Mouse (Mus musculus) natural killer cell, adult 2 months (primary cell): ENCODE measurements around the gene Actn4.

Source experiments
- DNase-seq, 2 experiments: peaks; one replicate each; pipeline ENCODE4 v3.0.0; 2022; ENCODE audit warnings: low spot score in 2 of 2

Gene Actn4

GRCm38 (mm10) chr7:28961927-28962670 is at the start of gene Actn4:
Gene Actn4, minus strand, starts transcription at chr7:28962340.
- DNase-seq, result peak; percentile 99

GRCm38 (mm10) chr7:29008714-29009113 is 46.6 kb upstream of the Actn4 start:
- peak in 1 of 2 experiments; percentile 37 for DNase-seq

GRCm38 (mm10) chr7:29008171-29008570 is 46.0 kb upstream of the Actn4 start:
- no peak for DNase-seq

GRCm38 (mm10) chr7:29007224-29008101 is 45.3 kb upstream of the Actn4 start:
- peak in 1 of 2 experiments; percentile 46 for DNase-seq

GRCm38 (mm10) chr7:29000651-29001605 is 38.8 kb upstream of the Actn4 start:
- peak; percentile 68 to 85 for DNase-seq

- no peak for DNase-seq
These were observed 31.3 kb upstream of the Actn4 start for GRCm38 (mm10) chr7:28993402-28993801.

- DNase-seq, result no peak
These were observed 30.9 kb upstream of the Actn4 start for GRCm38 (mm10) chr7:28992997-28993396.

- peak in 1 of 2 experiments; percentile 31 for DNase-seq
These were observed 29.5 kb upstream of the Actn4 start for GRCm38 (mm10) chr7:28991616-28992015.

- DNase-seq, result no peak
These were observed 28.7 kb upstream of the Actn4 start for GRCm38 (mm10) chr7:28990766-28991273.

GRCm38 (mm10) chr7:28985207-28985606 is 23.1 kb upstream of the Actn4 start:
- DNase-seq, result no peak

GRCm38 (mm10) chr7:28984452-28984851 is 22.3 kb upstream of the Actn4 start:
- no peak for DNase-seq

GRCm38 (mm10) chr7:28983849-28984248 is 21.7 kb upstream of the Actn4 start:
- DNase-seq, result no peak

GRCm38 (mm10) chr7:28983141-28983564 is 21.0 kb upstream of the Actn4 start:
- peak; percentile 17 to 47 for DNase-seq

GRCm38 (mm10) chr7:28982274-28983013 is 20.3 kb upstream of the Actn4 start:
- DNase-seq, result peak; percentile 58 to 91

GRCm38 (mm10) chr7:28981651-28982273 is 19.6 kb upstream of the Actn4 start, which contains the start of the genes Eif3k and Map4k1:
Gene Eif3k, minus strand, starts transcription at chr7:28981864.
Gene Map4k1, plus strand, starts transcription at chr7:28982050.
- DNase-seq, result peak; percentile 95 to 96

GRCm38 (mm10) chr7:28977556-28977955 is 15.4 kb upstream of the Actn4 start:
- no peak for DNase-seq

- DNase-seq, result no peak
These were observed 10.9 kb upstream of the Actn4 start for GRCm38 (mm10) chr7:28973025-28973424.

- DNase-seq, result peak; percentile 77 to 86
These were observed 10.4 kb upstream of the Actn4 start for GRCm38 (mm10) chr7:28972542-28972985.

GRCm38 (mm10) chr7:28971770-28972269 is 9.7 kb upstream of the Actn4 start:
- DNase-seq, result no peak

GRCm38 (mm10) chr7:28971029-28971428 is 8.9 kb upstream of the Actn4 start:
- DNase-seq, result no peak
